Mouse (Mus musculus) hindlimb bud, embryonic 11.5 days (tissue): Measurements from ENCODE around the gene Ccr7.

Experiments
- DNase-seq: peaks from one replicate; pipeline ENCODE4 v3.0.0-alpha.2; 2012; ENCODE audit warnings: low read depth, low spot score; ENCODE audit errors: extremely low spot score

The Ccr7 gene

GRCm38 (mm10) chr11:99153767-99154753, 817 bp downstream of the Ccr7 start:
- no peak for DNase-seq

DNA sequence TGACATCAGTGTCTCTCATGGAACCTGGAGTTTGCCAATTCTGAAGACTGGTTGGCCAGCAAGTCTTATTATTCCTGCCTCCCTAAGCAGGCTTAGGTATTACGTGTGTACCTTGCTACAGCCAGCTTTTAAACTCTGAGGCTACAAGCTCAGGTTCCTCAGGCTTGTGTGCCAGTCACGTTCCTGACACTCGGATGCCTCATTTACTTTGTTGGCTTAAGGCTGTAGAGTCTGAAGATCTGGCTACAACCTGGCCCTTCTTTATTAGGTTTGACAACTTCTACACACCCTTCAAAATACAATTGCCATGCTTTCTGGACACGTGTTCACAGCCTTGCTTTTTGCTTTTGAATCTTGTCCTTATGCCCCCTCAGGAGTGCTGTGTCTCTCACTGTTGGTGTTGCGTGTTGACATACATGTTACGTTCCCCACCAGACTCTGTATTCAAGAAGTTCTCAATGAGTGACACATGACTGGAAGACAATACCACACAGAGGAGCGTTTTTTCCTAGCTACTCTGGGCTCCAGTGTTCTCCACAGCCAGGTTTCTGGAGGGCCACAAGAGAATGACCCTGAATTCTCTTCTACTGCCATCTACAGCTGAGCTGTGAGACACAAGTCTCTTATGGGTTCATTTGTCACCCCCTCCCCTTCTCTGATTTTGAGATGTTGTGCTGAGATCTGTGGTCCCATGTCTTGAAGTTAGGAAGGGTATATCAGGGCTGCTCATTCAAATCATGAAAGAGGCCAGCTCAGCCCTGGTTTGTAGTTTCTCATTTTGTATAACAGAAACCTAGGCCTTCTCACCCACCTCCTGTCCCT, 2.3 kb downstream of the Ccr7 start:
- no peak for DNase-seq

GRCm38 (mm10) chr11:99151333-99151930, 3.4 kb downstream of the Ccr7 start:
- no peak for DNase-seq

DNA sequence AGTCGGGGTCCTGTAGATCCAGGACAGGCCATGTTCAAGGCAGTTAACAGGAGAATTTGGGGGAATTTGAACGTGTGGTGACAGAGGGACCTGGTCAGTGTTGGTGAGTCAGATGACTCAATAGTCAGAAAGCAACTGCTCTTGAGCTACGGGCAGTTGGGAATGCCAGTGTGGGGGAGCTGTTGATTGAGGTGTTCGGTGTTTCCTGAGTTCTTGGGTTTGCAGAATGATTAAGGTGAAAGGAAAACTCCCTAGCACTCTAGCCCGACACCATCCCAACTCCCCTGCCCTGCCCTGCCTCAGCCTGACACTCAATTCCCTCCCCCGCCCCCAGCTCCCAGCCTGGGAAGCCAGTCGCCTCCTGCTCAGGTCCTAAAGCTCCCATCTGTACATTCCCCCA, 4.0 kb downstream of the Ccr7 start:
- no peak for DNase-seq

- peak; percentile 93 for DNase-seq
Measured at GRCm38 (mm10) chr11:99149898-99150757, 4.7 kb downstream of the Ccr7 start.

DNA sequence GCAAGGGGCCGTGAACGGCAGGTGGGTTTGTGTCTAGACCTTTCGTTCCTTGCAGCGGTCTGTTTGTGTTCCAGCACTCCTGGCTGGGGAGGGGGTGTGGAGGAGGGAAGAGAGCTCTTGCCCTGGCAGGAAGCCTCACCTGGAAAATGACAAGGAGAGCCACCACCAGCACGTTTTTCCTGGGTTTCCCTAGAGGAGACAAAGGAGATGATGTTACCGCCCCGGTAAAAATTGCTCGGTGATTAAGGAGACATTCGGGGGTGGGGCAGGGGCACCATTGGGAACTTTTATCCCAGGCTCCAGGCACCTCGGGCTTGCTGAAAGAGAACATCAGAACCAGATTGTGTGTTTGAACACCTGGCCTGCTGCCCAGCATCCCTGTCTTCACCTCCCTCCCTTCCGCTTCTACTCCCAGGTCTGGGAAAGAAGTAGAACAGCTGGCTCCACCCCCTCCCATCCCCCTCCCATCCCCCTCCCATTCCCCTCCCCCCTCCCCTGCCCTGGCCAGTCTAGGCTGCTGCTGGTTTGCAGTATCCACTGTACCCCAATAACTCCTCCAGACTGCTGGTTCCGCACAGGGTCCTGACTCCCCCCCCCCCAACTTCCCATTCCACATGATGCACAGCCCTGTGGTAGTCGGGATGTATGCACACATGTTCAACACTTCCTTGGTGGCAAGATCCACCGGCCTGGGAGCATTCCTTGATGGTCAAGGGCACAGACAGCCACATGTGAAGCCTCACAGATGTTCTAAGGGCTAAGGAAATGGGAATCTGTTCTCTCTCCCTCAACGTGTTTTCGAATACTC, 5.8 kb downstream of the Ccr7 start:
- no peak for DNase-seq

DNA sequence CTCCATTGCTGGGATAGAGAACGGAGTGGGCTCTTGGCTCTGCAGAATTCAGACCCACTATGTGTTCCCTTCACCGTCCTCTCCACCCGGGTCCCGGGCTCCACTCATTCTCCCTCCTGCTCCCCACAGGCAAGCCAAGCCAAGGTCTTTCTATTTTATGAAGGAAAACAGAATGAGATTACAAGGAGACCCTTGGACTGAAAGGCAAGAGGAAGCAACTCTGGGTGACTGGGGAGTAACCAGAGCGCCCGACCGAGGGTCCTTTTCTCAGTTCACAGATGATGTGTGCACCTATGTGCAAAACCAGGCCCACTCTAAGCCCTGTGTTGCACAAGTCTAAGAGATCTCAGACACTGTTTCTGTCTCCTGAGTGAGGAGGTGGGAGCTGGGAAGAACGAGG, 6.5 kb downstream of the Ccr7 start:
- DNase-seq, result no peak

DNA sequence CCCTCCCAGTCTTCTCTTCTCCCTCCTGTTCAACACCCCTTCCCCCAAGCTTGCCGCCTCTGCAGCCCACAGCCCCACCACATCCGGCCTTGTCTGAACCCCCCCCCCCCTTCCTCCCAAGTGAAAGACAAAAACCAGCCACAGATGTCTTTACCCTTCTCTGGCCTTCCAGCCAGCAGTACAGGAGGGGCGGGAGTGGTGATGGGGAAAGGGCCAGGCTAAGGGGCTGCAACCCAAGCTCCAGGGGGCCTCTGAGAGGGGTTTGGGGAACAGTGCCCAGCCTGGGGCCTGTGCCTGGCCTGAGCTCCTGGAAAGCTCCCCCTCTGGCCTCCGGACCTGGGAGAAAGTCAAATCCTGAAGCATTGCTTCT, 7.0 kb downstream of the Ccr7 start:
- no peak for DNase-seq

DNA sequence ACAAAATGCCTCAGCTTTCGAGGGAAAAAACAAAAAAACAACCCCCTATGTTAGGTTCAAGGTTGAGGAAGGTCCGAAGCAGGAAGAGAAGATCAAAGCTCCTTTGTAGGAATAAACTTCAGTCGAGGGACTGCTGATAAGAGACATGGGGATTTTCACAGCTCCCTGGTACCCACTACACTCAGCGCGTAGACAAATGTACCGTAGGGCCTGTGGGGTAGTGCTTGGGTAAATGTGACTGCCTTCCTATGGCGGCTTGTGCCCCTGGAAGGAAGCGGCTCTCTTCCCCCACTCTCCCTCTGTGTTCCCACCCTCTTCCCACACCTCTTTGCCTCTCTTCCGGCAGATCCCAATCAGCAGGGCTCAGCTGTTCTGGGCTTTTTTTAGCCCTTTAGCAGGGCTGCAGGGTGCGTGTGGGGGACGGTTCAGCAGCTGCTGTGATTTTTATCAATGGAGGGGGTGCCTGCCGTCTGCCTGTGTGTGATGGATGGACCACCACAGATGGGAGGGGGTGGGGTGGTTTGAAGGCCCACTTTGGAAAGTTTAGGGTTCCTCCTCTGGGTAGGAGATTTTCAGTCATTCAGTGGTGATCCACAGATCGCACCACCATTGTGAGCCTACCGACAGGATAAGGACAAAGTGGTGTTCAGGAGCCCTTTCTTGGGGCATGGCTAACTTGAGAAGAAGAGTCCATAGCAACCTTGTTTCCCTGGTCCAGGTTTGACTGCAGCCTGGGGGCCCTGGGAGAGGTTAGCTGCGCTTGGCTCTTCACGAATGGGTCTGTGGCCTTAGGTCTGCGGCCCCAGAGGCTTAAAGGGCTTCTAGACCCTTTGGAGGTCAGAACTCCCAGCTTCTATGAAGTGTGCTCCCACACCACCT, 7.6 kb downstream of the Ccr7 start:
- no peak for DNase-seq

DNA sequence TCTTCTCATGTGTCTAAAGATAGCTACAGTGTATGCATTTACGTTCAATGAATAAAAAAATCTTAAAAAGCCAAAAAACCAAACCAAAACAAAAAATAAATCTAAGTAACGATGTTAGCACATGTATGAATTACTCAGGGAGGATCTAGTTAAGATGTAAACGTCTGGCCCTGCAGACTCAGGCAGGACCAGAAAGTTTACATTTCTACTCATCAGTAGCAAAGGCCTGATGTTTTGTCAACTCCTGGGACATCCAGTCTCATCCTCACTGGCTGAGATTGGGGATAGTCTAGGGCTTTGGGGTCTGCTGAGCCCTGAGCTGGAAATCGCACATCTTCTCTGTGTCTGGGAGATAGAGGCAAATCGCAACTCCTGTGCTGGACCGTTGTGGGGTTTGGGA, 8.3 kb downstream of the Ccr7 start:
- DNase-seq, result no peak

DNA sequence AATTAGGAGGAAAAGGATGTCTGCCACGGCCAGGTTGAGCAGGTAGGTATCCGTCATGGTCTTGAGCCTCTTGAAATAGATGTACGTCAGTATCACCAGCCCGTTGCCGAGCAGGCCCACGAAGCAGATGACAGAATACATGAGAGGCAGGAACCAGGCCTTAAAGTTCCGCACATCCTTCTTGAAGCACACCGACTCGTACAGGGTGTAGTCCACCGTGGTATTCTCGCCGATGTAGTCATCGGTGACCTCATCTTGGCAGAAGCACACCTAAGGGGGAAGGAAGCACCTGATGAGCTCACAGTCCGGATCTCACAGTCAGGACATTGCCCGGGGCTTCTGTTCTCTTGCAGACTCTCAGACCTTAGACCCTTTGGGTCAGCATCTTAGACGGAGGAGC, 9.1 kb downstream of the Ccr7 start:
- no peak for DNase-seq

GRCm38 (mm10) chr11:99144940-99145339, 9.9 kb downstream of the Ccr7 start:
- no peak for DNase-seq

GRCm38 (mm10) chr11:99144456-99144855, 10.4 kb downstream of the Ccr7 start:
- no peak for DNase-seq

DNA sequence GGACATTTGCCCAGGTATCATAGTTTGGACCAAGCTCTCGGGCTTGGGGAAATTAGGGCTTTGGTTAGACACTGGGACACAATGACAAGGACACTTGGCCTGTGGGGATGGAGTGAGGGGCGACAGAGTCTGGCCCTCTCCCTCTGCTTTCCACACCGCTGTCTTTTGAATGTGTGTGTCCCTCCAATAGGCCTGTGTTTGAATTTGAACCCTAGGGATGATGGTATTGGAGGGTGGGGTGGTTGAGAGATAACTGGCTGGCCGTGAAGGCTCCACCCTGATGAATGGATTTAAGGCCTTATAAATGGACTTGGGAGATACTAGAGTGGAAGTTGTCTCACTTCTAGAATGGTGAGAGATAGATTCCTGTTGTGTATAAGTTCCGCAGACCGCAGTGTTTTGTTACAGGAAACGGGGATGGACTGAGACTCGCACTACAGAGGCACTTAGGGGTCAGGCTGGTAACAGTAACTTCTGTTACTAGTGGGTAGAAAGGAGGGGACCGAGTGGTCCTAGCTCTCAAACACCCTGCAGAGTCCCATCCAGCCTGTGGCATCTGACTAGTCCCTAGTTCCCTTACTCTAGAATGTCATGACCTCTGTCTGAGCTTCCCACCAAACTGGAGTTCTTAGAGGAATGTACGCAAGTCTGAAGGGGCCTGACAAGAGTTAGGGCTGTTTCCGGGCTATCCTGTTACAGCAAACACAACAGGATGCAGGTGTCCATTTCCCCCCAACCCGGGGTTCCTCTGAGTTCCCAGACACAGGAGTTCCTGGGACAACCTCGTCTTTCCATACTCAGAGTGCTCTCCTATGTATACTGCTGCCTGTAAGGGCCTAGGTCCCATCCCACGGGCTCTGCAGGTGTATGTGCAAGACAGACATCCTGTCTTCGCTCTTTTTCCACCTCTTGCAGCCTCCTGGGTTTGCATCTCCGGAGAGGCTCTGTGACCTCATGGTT, 11.5 kb downstream of the Ccr7 start:
- no peak for DNase-seq

DNA sequence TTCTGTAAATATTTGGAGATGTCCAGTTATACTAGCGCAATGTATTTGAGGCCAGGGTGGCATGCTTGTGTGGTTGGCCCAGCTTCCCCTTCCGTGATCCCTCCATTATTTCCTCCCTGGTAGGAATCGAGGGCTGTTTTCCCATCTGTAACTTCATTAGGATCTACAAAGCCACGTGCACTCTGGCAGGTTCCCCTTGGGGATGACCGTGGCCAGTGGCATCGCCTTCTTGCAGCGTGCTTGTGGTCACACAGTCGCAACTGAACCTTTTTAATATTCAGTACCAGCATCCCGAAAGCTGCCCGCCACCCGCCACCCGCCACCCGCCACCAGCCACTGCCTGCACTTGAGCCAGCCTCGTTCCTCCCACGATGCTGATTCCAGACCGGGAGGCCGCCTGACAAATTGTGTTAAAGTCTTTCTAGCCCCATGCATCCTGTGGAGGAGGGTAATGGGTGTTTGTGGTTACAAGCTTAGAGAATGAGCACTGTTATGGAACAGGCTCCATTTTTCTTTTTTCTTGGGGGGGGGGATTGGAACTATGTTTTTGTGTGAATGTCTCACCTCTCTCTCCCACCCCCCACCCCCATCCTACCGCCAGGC, 12.3 kb downstream of the Ccr7 start:
- no peak for DNase-seq

DNA sequence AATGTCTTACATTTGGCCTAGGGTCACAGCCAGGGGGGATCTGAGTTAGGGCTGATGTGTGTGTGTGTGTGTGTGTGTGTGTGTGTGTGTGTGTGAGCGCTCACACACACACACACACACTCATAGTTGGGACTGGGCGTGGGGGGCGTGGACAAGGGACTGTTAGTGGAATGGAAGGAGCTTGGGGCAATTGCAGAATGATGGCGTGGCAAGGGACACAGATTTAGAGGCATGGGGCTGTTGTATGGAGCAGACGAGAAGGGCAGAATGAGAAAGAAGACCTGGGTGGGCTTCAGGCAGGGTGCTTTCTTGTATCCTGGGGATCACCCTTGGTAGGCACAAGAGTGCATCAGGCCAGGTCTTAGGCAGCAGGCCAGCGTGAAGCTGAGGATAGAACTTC, 12.8 kb downstream of the Ccr7 start:
- no peak for DNase-seq

- DNase-seq, result no peak
Measured at GRCm38 (mm10) chr11:99141600-99141999, 13.3 kb downstream of the Ccr7 start.
